Mouse (Mus musculus) MEL (cell line): ENCODE data around the gene Rnf220.

ENCODE experiments used
- CTCF ChIP-seq, 3 experiments: IDR thresholded peaks in 2 of 3; conservative IDR thresholded peaks in 1 of 3; 2 replicates each; pipeline ENCODE4 v1.5.1; 2011 to 2012; ENCODE audit warnings: low read length in 3 of 3, low read depth in 2 of 3, mild to moderate bottlenecking in 2 of 3, improper control_type of control experiment in 1 of 3, inconsistent platforms in 1 of 3, mixed read lengths in 1 of 3, moderate library complexity in 1 of 3; ENCODE audit not compliant: control insufficient read depth in 1 of 3, insufficient read depth in 1 of 3, poor library complexity in 1 of 3, severe bottlenecking in 1 of 3
- E2F4 ChIP-seq: IDR thresholded peaks from 2 replicates; pipeline ENCODE4 v1.6.1; 2011; ENCODE audit warnings: low read depth, low read length, improper control_type of control experiment, borderline replicate concordance
- GATA1 ChIP-seq: IDR thresholded peaks from 2 replicates; pipeline ENCODE4 v1.6.1; 2011; ENCODE audit warnings: low read depth, low read length, improper control_type of control experiment
- POLR2A ChIP-seq, 2 experiments: IDR thresholded peaks; 2 replicates each; pipeline ENCODE4 v1.6.1; 2011 to 2012; ENCODE audit warnings: low read length in 2 of 2, mild to moderate bottlenecking in 2 of 2, control low read depth in 1 of 2, improper control_type of control experiment in 1 of 2, low read depth in 1 of 2, moderate library complexity in 1 of 2; ENCODE audit not compliant: control insufficient read depth in 1 of 2, insufficient read depth in 1 of 2, poor library complexity in 1 of 2

DNA sequence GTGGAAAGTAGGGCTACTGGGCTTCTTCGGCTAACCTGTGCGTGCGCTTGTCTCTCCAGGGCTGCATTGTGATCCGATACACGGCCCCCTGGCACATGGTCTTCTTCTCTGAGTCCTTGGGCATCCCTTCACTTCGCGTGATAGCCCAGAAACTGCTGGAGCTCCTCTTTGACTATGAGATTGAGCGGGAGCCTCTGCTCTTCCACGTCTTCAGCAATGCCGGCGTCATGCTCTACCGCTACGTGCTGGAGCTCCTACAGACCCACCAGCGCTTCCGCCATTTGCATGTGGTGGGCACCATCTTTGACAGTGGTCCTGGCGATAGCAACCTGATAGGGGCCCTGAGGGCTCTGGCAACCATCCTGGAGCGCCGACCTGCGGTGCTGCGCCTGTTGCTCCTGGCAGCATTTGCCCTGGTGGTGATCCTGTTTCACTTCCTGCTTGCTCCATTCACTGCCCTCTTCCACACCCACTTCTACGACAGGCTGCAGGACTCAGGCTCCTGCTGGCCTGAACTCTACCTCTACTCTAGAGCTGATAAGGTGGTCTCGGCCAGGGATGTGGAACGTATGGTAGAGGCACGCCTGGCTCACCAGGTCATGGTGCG, 228.9 kb downstream of the Rnf220 start:
- no peak for TF ChIP-seq POLR2A (IDR thresholded peaks at IDR 0.05; ENCODE audit: control insufficient read depth in 1 of 2, insufficient read depth in 1 of 2, low read depth in 1 of 2, low read length in 2 of 2, poor library complexity in 1 of 2)
- TF ChIP-seq GATA1 = no peak
- no peak for TF ChIP-seq E2F4
- TF ChIP-seq CTCF (IDR thresholded peaks at IDR 0.05 in 2 of 3, conservative IDR thresholded peaks at IDR 0.05 in 1 of 3; ENCODE audit: control insufficient read depth in 1 of 3, insufficient read depth in 1 of 3, low read depth in 2 of 3, low read length in 3 of 3, poor library complexity in 1 of 3, severe bottlenecking in 1 of 3) = no peak
